Mouse (Mus musculus) MEL (cell line): ENCODE results near the gene Col6a4.

ENCODE experiments used
- CHD2 ChIP-seq: IDR thresholded peaks from 2 replicates; pipeline ENCODE4 v1.6.1; 2011; ENCODE audit warnings: low read length, improper control_type of control experiment
- CTCF ChIP-seq, 3 experiments: IDR thresholded peaks in 2 of 3; conservative IDR thresholded peaks in 1 of 3; 2 replicates each; pipeline ENCODE4 v1.5.1; 2011 to 2012; ENCODE audit warnings: low read length in 3 of 3, low read depth in 2 of 3, mild to moderate bottlenecking in 2 of 3, improper control_type of control experiment in 1 of 3, inconsistent platforms in 1 of 3, mixed read lengths in 1 of 3, moderate library complexity in 1 of 3; ENCODE audit not compliant: control insufficient read depth in 1 of 3, insufficient read depth in 1 of 3, poor library complexity in 1 of 3, severe bottlenecking in 1 of 3
- EP300 ChIP-seq, 2 experiments: IDR thresholded peaks; 2 replicates each; pipeline ENCODE4 v1.6.1; 2011; ENCODE audit warnings: improper control_type of control experiment in 2 of 2, low read length in 2 of 2, low read depth in 1 of 2, mild to moderate bottlenecking in 1 of 2
- GABPA ChIP-seq: IDR thresholded peaks from 2 replicates; pipeline ENCODE4 v1.6.1; 2012; ENCODE audit warnings: low read depth, mild to moderate bottlenecking, inconsistent platforms, low read length, improper control_type of control experiment, moderate library complexity
- MAX ChIP-seq: IDR thresholded peaks from 2 replicates; pipeline ENCODE4 v1.6.1; 2011; ENCODE audit warnings: low read length, improper control_type of control experiment
- NELFE ChIP-seq: IDR thresholded peaks from 2 replicates; pipeline ENCODE4 v1.6.1; 2011; ENCODE audit warnings: low read depth, low read length, improper control_type of control experiment
- POLR2A ChIP-seq, 2 experiments: IDR thresholded peaks; 2 replicates each; pipeline ENCODE4 v1.6.1; 2011 to 2012; ENCODE audit warnings: low read length in 2 of 2, mild to moderate bottlenecking in 2 of 2, control low read depth in 1 of 2, improper control_type of control experiment in 1 of 2, low read depth in 1 of 2, moderate library complexity in 1 of 2; ENCODE audit not compliant: control insufficient read depth in 1 of 2, insufficient read depth in 1 of 2, poor library complexity in 1 of 2
- RAD21 ChIP-seq: IDR thresholded peaks from 2 replicates; pipeline ENCODE4 v1.6.1; 2011; ENCODE audit warnings: mild to moderate bottlenecking, low read depth, low read length, improper control_type of control experiment
- RCOR1 ChIP-seq: IDR thresholded peaks from 2 replicates; pipeline ENCODE4 v1.6.1; 2012; ENCODE audit warnings: low read depth, mild to moderate bottlenecking, inconsistent platforms, low read length, improper control_type of control experiment
- SMC3 ChIP-seq: IDR thresholded peaks from 2 replicates; pipeline ENCODE4 v1.6.1; 2011; ENCODE audit warnings: low read depth, low read length, improper control_type of control experiment
- TCF12 ChIP-seq: IDR thresholded peaks from 2 replicates; pipeline ENCODE4 v1.6.1; 2014; ENCODE audit warnings: low read depth, mild to moderate bottlenecking, inconsistent platforms, low read length, improper control_type of control experiment, moderate library complexity
- USF2 ChIP-seq, 2 experiments: IDR thresholded peaks; 2 replicates each; pipeline ENCODE4 v1.6.1; 2011 to 2012; ENCODE audit warnings: improper control_type of control experiment in 2 of 2, low read length in 2 of 2, borderline replicate concordance in 1 of 2, inconsistent platforms in 1 of 2, low read depth in 1 of 2, mild to moderate bottlenecking in 1 of 2; ENCODE audit not compliant: insufficient read depth in 1 of 2
- ZKSCAN1 ChIP-seq: IDR thresholded peaks from 2 replicates; pipeline ENCODE4 v1.6.1; 2012; ENCODE audit warnings: low read depth, mild to moderate bottlenecking, inconsistent platforms, low read length, improper control_type of control experiment, moderate library complexity

DNA sequence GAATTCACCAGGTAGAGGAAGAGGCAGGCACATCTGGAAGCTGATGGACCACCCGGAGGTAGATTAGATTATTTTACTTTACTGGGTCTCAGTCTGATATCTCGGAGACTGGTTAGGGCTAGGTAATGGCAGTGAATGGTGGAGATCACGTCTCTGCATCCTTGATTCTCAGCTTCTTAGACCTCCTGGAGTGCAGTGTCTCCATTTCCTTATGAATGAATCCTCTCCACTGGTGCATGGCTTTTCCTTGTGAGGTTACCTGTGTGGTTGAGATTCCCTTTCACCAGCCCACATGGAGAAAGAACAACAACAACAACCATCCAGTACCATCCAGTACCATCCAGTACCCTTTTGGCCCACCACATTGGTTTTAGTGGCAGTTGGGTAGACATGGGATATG lies 124.6 kb downstream of the Col6a4 start:
- no peak for TF ChIP-seq CHD2
- no peak for TF ChIP-seq CTCF (IDR thresholded peaks at IDR 0.05 in 2 of 3, conservative IDR thresholded peaks at IDR 0.05 in 1 of 3; ENCODE audit: control insufficient read depth in 1 of 3, insufficient read depth in 1 of 3, low read depth in 2 of 3, low read length in 3 of 3, poor library complexity in 1 of 3, severe bottlenecking in 1 of 3)
- TF ChIP-seq ZKSCAN1 = no peak
- TF ChIP-seq RAD21 = no peak
- no peak for TF ChIP-seq TCF12
- TF ChIP-seq GABPA = no peak
- TF ChIP-seq SMC3 = no peak
- no peak for TF ChIP-seq POLR2A (IDR thresholded peaks at IDR 0.05; ENCODE audit: control insufficient read depth in 1 of 2, insufficient read depth in 1 of 2, low read depth in 1 of 2, low read length in 2 of 2, poor library complexity in 1 of 2)
- no peak for TF ChIP-seq RCOR1
- no peak for TF ChIP-seq MAX
- no peak for TF ChIP-seq EP300 (IDR thresholded peaks at IDR 0.05; ENCODE audit: low read depth in 1 of 2, low read length in 2 of 2)
- no peak for TF ChIP-seq NELFE
- TF ChIP-seq USF2 (IDR thresholded peaks at IDR 0.05; ENCODE audit: borderline replicate concordance in 1 of 2, insufficient read depth in 1 of 2, low read depth in 1 of 2, low read length in 2 of 2) = no peak
